Mouse (Mus musculus) forebrain, embryonic 13.5 days (tissue): Measurements from ENCODE around the gene Syt11. TPM values are rescaled to one million over a fixed set of nuclear protein-coding genes. Genes with fewer than 3 reads are reported as not detected.
"Not testable (repeated sequence)": the region's sequence is repeated elsewhere in the genome, so short reads cannot be mapped to it uniquely, and the experiment has no call there.

Experiments used
- ATAC-seq: fragments of 200-750 bp; cut with Nextera tagmentation; 2 replicates; pipeline ENCODE4 v1.8.0; 2017
- H3K27ac ChIP-seq: fragments of 300-500 bp; sonication (generic); 2 replicates; pipeline ENCODE4 v1.5.1; 2015; ENCODE audit warnings: inconsistent platforms, mild to moderate bottlenecking, moderate library complexity
- H3K27me3 ChIP-seq: fragments of 300-500 bp; sonication (generic); 2 replicates; pipeline ENCODE4 v1.6.1; 2015; ENCODE audit warnings: mild to moderate bottlenecking, inconsistent platforms
- H3K36me3 ChIP-seq: fragments of 300-500 bp; sonication (generic); 2 replicates; pipeline ENCODE4 v1.6.1; 2015; ENCODE audit warnings: mild to moderate bottlenecking, inconsistent platforms; ENCODE audit not compliant: poor library complexity, severe bottlenecking
- H3K4me1 ChIP-seq: fragments of 300-500 bp; sonication (generic); 2 replicates; pipeline ENCODE4 v1.6.1; 2015; ENCODE audit warnings: inconsistent platforms
- H3K4me2 ChIP-seq: fragments of 300-500 bp; sonication (generic); 2 replicates; pipeline ENCODE4 v1.6.1; 2015; ENCODE audit warnings: inconsistent platforms, mild to moderate bottlenecking, moderate library complexity
- H3K4me3 ChIP-seq: fragments of 300-500 bp; sonication (generic); 2 replicates; pipeline ENCODE4 v1.5.1; 2015; ENCODE audit warnings: mild to moderate bottlenecking, inconsistent platforms
- H3K9ac ChIP-seq: fragments of 300-500 bp; sonication (generic); 2 replicates; pipeline ENCODE4 v1.6.1; 2015; ENCODE audit warnings: mild to moderate bottlenecking, inconsistent platforms
- H3K9me3 ChIP-seq: fragments of 300-500 bp; sonication (generic); replicated peaks from 2 replicates; pipeline ENCODE4 v1.6.1; 2016; ENCODE audit warnings: inconsistent platforms
- WGBS: fragments of 180-500 bp; shearing (Covaris S2); methylation state at CpG from one replicate; pipeline ENCODE4 v1.1.7; 2015; 5-methylcytosine and 5-hydroxymethylcytosine counted together
- polyA plus RNA-seq: library from polyadenylated mRNA; unstranded; fragments of >200 nt; fragmentation: Nextera tagmentation; extraction: Ambion mirVana; gene quantifications from 2 replicates; pipeline ENCODE4 v1.2.1, GENCODE M21; 2015

The Syt11 gene
- polyA plus RNA-seq, 1 experiment from 2014 or later = 218 TPM

GRCm38 (mm10) chr3:88717198-88717798 is 57.7 kb downstream of the Syt11 start:
- Histone ChIP-seq H3K27ac (peak overlapping the region; percentile 57; the same call in 1 of the 2 replicates), H3K9me3 (no peaks in the 10 kb centered on the region), H3K9ac (peak overlapping the region; percentile 76), H3K4me3 (peak overlapping the region; percentile 70), H3K4me2 (peak overlapping the region; percentile 92), H3K4me1 (peaks cover 21% of the 10 kb centered on the region), H3K36me3 (peaks cover 51% of the 10 kb centered on the region), H3K27me3 (no peaks in the 10 kb centered on the region)
- ATAC-seq = peak; percentile 36
- WGBS = 7% methylated on average over 9 of the region's 9 CpGs

GRCm38 (mm10) chr3:88716399-88717197 is 58.4 kb downstream of the Syt11 start, which contains the start of gene Rit1:
TSS of gene Rit1 (plus strand) at chr3:88716838.
- H3K4me3 ChIP-seq = peak within 1 kb of the TSS; percentile 70
- 3% methylated on average over 27 of the region's 27 CpGs for WGBS
- peak within 1 kb of the TSS; percentile 57; the same call in 1 of the 2 replicates for H3K27ac ChIP-seq
- no peaks in the 10 kb centered on the region for H3K9me3 ChIP-seq
- H3K36me3 ChIP-seq = peaks cover 55% of the 10 kb centered on the region
- H3K27me3 ChIP-seq = no peaks in the 10 kb centered on the region
- peak within 1 kb of the TSS; percentile 92 for H3K4me2 ChIP-seq
- peak within 1 kb of the TSS; percentile 76 for H3K9ac ChIP-seq
- H3K4me1 ChIP-seq = peaks cover 21% of the 10 kb centered on the region
- ATAC-seq = peak; percentile 95

GRCm38 (mm10) chr3:88715716-88716115 is 59.2 kb downstream of the Syt11 start:
- H3K27ac ChIP-seq, H3K9me3 ChIP-seq, H3K4me2 ChIP-seq, ATAC-seq, H3K9ac ChIP-seq, H3K4me3 ChIP-seq, H3K27me3 ChIP-seq: not testable (repeated sequence)
- WGBS = 91% methylated on average over 5 of the region's 5 CpGs
- peaks cover 55% of the 10 kb centered on the region for H3K36me3 ChIP-seq
- H3K4me1 ChIP-seq = peaks cover 21% of the 10 kb centered on the region

- Histone ChIP-seq H3K9ac (no peak overlapping the region), H3K36me3 (peaks cover 55% of the 10 kb centered on the region), H3K9me3 (no peaks in the 10 kb centered on the region), H3K4me2 (no peak overlapping the region), H3K4me3 (no peak overlapping the region), H3K27me3 (no peaks in the 10 kb centered on the region), H3K27ac (no peak overlapping the region), H3K4me1 (peaks cover 21% of the 10 kb centered on the region)
- WGBS = 78% methylated on average over 2 of the region's 2 CpGs
- ATAC-seq = no peak
These were observed 60.2 kb downstream of the Syt11 start for GRCm38 (mm10) chr3:88714725-88715124.

GRCm38 (mm10) chr3:88713709-88714108 is 61.3 kb downstream of the Syt11 start:
- Histone ChIP-seq H3K27me3 (no peaks in the 10 kb centered on the region), H3K9ac (no peak overlapping the region), H3K4me1 (peaks cover 15% of the 10 kb centered on the region), H3K27ac (no peak overlapping the region), H3K4me2 (no peak overlapping the region), H3K36me3 (peaks cover 56% of the 10 kb centered on the region), H3K4me3 (no peak overlapping the region), H3K9me3 (no peaks in the 10 kb centered on the region)
- ATAC-seq = no peak
- WGBS = 96% methylated on average over 4 of the region's 4 CpGs

GRCm38 (mm10) chr3:88701222-88701621 is 73.7 kb downstream of the Syt11 start:
- no peaks in the 10 kb centered on the region for H3K27me3 ChIP-seq
- H3K4me2 ChIP-seq = no peak overlapping the region
- H3K4me3 ChIP-seq = no peak overlapping the region
- WGBS = 85% methylated on average over 3 of the region's 3 CpGs
- no peaks in the 10 kb centered on the region for H3K9me3 ChIP-seq
- H3K9ac ChIP-seq = no peak overlapping the region
- ATAC-seq = no peak
- peaks cover 91% of the 10 kb centered on the region for H3K36me3 ChIP-seq
- H3K27ac ChIP-seq = no peak overlapping the region
- H3K4me1 ChIP-seq = no peaks in the 10 kb centered on the region

- no peak for ATAC-seq
- Histone ChIP-seq H3K4me1 (no peaks in the 10 kb centered on the region), H3K4me3 (no peak overlapping the region), H3K9ac (no peak overlapping the region), H3K36me3 (peaks cover 94% of the 10 kb centered on the region), H3K4me2 (no peak overlapping the region), H3K27me3 (no peaks in the 10 kb centered on the region), H3K27ac (no peak overlapping the region), H3K9me3 (no peaks in the 10 kb centered on the region)
- 77% methylated on average over 3 of the region's 3 CpGs for WGBS
These were observed 74.7 kb downstream of the Syt11 start for GRCm38 (mm10) chr3:88700247-88700646.

GRCm38 (mm10) chr3:88698834-88699233 is 76.1 kb downstream of the Syt11 start:
- no peak overlapping the region for H3K4me3 ChIP-seq
- no peaks in the 10 kb centered on the region for H3K4me1 ChIP-seq
- no peaks in the 10 kb centered on the region for H3K27me3 ChIP-seq
- H3K27ac ChIP-seq = no peak overlapping the region
- peaks cover 95% of the 10 kb centered on the region for H3K36me3 ChIP-seq
- H3K4me2 ChIP-seq = no peak overlapping the region
- H3K9ac ChIP-seq = no peak overlapping the region
- 95% methylated on average over 6 of the region's 6 CpGs for WGBS
- ATAC-seq = no peak
- H3K9me3 ChIP-seq = no peaks in the 10 kb centered on the region

- no peak overlapping the region for H3K27ac ChIP-seq
- no peaks in the 10 kb centered on the region for H3K4me1 ChIP-seq
- H3K4me3 ChIP-seq = no peak overlapping the region
- H3K4me2 ChIP-seq = no peak overlapping the region
- WGBS = 92% methylated on average over 1 of the region's 1 CpGs
- no peak for ATAC-seq
- peaks cover 94% of the 10 kb centered on the region for H3K36me3 ChIP-seq
- no peak overlapping the region for H3K9ac ChIP-seq
- no peaks in the 10 kb centered on the region for H3K9me3 ChIP-seq
- no peaks in the 10 kb centered on the region for H3K27me3 ChIP-seq
These were observed 76.9 kb downstream of the Syt11 start for GRCm38 (mm10) chr3:88698051-88698450.

- Histone ChIP-seq H3K9ac (no peak overlapping the region), H3K36me3 (peaks cover 98% of the 10 kb centered on the region), H3K9me3 (no peaks in the 10 kb centered on the region), H3K4me1 (no peaks in the 10 kb centered on the region), H3K4me2 (no peak overlapping the region), H3K4me3 (no peak overlapping the region), H3K27me3 (no peaks in the 10 kb centered on the region), H3K27ac (no peak overlapping the region)
- ATAC-seq = no peak
These were observed 79.4 kb downstream of the Syt11 start for GRCm38 (mm10) chr3:88695545-88695944.
